ENCODE assay signal across 8 mouse cellular contexts in the genomic region with DNA sequence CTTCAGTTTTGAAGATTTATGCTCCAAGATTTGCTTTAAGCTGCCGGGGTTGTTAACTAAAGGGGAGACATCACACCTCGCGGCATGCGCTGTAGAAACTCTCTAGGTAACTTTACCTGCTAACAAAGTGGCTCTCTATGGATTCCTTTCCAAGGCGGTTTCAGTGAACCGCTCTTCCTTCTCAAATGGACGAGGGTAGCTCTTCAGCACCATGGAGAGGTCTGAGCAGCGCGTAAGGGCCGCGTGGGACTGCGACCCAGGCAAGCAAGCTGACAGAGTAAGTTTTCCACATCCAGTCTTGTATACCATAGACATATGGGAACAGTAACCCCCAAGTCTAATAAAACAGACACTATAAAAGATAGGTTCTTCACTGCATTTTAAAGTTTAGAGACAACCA. TPM values are rescaled to one million over a fixed set of nuclear protein-coding genes. Genes with fewer than 3 reads are reported as not detected.
A peak's percentile ranks its signal among the peaks of the same experiment; 100 is the strongest.
DNase-seq lines count a peak whose midpoint lies in the region; ATAC-seq and TF ChIP-seq lines count a peak whose summit lies in the region.

A gene (plus strand): TSS at position 72 of the 400 bp plus-strand sequence.

- 52% methylated on average over 12 of the region's 12 CpGs for WGBS in cerebellum, adult 2 months
- 16% methylated on average over 12 of the region's 12 CpGs for WGBS in kidney, adult 2 months
- 29% methylated on average over 12 of the region's 12 CpGs for WGBS in liver, postnatal 0 days (ENCODE audit: insufficient replicate concordance)
- 46% methylated on average over 12 of the region's 12 CpGs for WGBS in neural tube, embryonic 15.5 days

- no peak within 1 kb of the TSS for H3K4me2 ChIP-seq in liver, postnatal 0 days (ENCODE audit: low read depth, low read length)
- H3K4me2 ChIP-seq in neural tube, embryonic 15.5 days: no peak within 1 kb of the TSS

- no peak within 1 kb of the TSS for H3K27ac ChIP-seq in cerebellum, adult 2 months (ENCODE audit: insufficient read depth, low read length)
- no peak within 1 kb of the TSS for H3K27ac ChIP-seq in cortical plate, adult 2 months (ENCODE audit: insufficient read depth, low read length)
- H3K27ac ChIP-seq in kidney, adult 2 months (ENCODE audit: insufficient read depth, low read depth, low read length): no peak within 1 kb of the TSS
- no peak within 1 kb of the TSS for H3K27ac ChIP-seq in liver, postnatal 0 days (ENCODE audit: low read depth)
- H3K27ac ChIP-seq in neural tube, embryonic 15.5 days (replicated peaks): no peak within 1 kb of the TSS

- no peak for DNase-seq in cerebellum, adult 2 months
- no peak for DNase-seq in cerebellum, adult 9-11 months
- peak in 1 of 2 experiments; percentile 58 for DNase-seq in gastrocnemius, postnatal 4 days (ENCODE audit: low spot score in 2 of 2)
- DNase-seq in kidney, adult 2 months: peak; percentile 54
- DNase-seq in liver, postnatal 0 days: peak; percentile 31
- no peak for DNase-seq in right cerebral cortex, adult 18-20 months

- no peak for TF ChIP-seq EP300 in liver, postnatal 0 days (IDR thresholded peaks at IDR 0.05; ENCODE audit: low read depth)

- no peak for TF ChIP-seq POLR2A in cerebellum, adult 2 months (IDR thresholded peaks at IDR 0.05; ENCODE audit: borderline replicate concordance, insufficient read depth, low read length)
- no peak for TF ChIP-seq POLR2A in cortical plate, adult 2 months (IDR thresholded peaks at IDR 0.05; ENCODE audit: extremely low read depth, insufficient read depth, low read length)
- no peak for TF ChIP-seq POLR2A in kidney, adult 2 months (IDR thresholded peaks at IDR 0.05; ENCODE audit: low read depth, low read length)

- no peak within 1 kb of the TSS for H3K4me3 ChIP-seq in cerebellum, adult 2 months (replicated peaks; ENCODE audit: insufficient read depth, low read depth, low read length)
- H3K4me3 ChIP-seq in cortical plate, adult 2 months (ENCODE audit: insufficient read depth, low read length): 0 out of 2 replicates have a peak within 1 kb of the TSS, but pooled peaks have one; percentile 1
- H3K4me3 ChIP-seq in kidney, adult 2 months (ENCODE audit: insufficient read depth, low read depth, low read length): no peak within 1 kb of the TSS
- H3K4me3 ChIP-seq in liver, postnatal 0 days (ENCODE audit: low read depth, low read length): no peak within 1 kb of the TSS
- no peak within 1 kb of the TSS for H3K4me3 ChIP-seq in neural tube, embryonic 15.5 days (replicated peaks)

- H3K4me1 ChIP-seq in cerebellum, adult 2 months (ENCODE audit: control insufficient read depth, insufficient read depth, low read length): no peaks in the 10 kb centered on the region
- no peaks in the 10 kb centered on the region for H3K4me1 ChIP-seq in cortical plate, adult 2 months (ENCODE audit: control insufficient read depth, insufficient read depth, low read length)
- no peaks in the 10 kb centered on the region for H3K4me1 ChIP-seq in kidney, adult 2 months (ENCODE audit: control insufficient read depth, insufficient read depth, low read length)
- no peaks in the 10 kb centered on the region for H3K4me1 ChIP-seq in liver, postnatal 0 days (ENCODE audit: insufficient read depth)
- H3K4me1 ChIP-seq in neural tube, embryonic 15.5 days: no peaks in the 10 kb centered on the region

- ATAC-seq in liver, postnatal 0 days: no peak
- no peak for ATAC-seq in neural tube, embryonic 15.5 days (ENCODE audit: low FRiP score)

- no peak for TF ChIP-seq CTCF in cerebellum, adult 2 months (IDR thresholded peaks at IDR 0.05; ENCODE audit: borderline replicate concordance, insufficient read depth, low read depth, low read length)
- no peak for TF ChIP-seq CTCF in cortical plate, adult 2 months (IDR thresholded peaks at IDR 0.05; ENCODE audit: extremely low read depth, insufficient read depth, low read length)
- no peak for TF ChIP-seq CTCF in kidney, adult 2 months (conservative IDR thresholded peaks at IDR 0.05; ENCODE audit: insufficient read depth, insufficient read length, low read depth, low read length)
- no peak for TF ChIP-seq CTCF in liver, postnatal 0 days (IDR thresholded peaks at IDR 0.05; ENCODE audit: low read depth)

- H3K9me3 ChIP-seq in liver, postnatal 0 days (ENCODE audit: low read length): no peaks in the 10 kb centered on the region
- H3K9me3 ChIP-seq in neural tube, embryonic 15.5 days (replicated peaks): no peaks in the 10 kb centered on the region

- H3K36me3 ChIP-seq in kidney, adult 2 months (ENCODE audit: control insufficient read depth, insufficient read depth, low read length): no peaks in the 10 kb centered on the region
- H3K36me3 ChIP-seq in liver, postnatal 0 days (replicated peaks; ENCODE audit: insufficient read depth, low read length): no peaks in the 10 kb centered on the region
- no peaks in the 10 kb centered on the region for H3K36me3 ChIP-seq in neural tube, embryonic 15.5 days

- no peak within 1 kb of the TSS for H3K9ac ChIP-seq in liver, postnatal 0 days (replicated peaks)
- no peak within 1 kb of the TSS for H3K9ac ChIP-seq in neural tube, embryonic 15.5 days (replicated peaks)

- H3K27me3 ChIP-seq in cerebellum, adult 2 months (ENCODE audit: control insufficient read depth, insufficient read depth, low read length): no peaks in the 10 kb centered on the region; the same call in 1 of the 2 replicates
- H3K27me3 ChIP-seq in kidney, adult 2 months (replicated peaks; ENCODE audit: control insufficient read depth, insufficient read depth, low read length): no peaks in the 10 kb centered on the region; the same call in 1 of the 2 replicates
- no peaks in the 10 kb centered on the region for H3K27me3 ChIP-seq in liver, postnatal 0 days (ENCODE audit: insufficient read depth, low read length)
- H3K27me3 ChIP-seq in neural tube, embryonic 15.5 days (replicated peaks): no peaks in the 10 kb centered on the region

RNA-seq across cellular contexts. Expression of the gene that starts here (rescaled TPM):
- polyA plus RNA-seq in cerebellum, adult 2 months (2012; rRNA removed): 208 and 227 TPM in 2 replicates
- polyA plus RNA-seq in cortical plate, adult 2 months (2012; rRNA removed): 207 and 221 TPM in 2 replicates
- 10 to 100 TPM; 76.4 to 77.8 TPM for total RNA-seq in gastrocnemius, postnatal 4 days (2021)
- 10.2 and 10.6 TPM in 2 replicates for polyA plus RNA-seq in kidney, adult 2 months (2012; rRNA removed)
- polyA plus RNA-seq in liver, postnatal 0 days (2015; fragmentation: Nextera tagmentation; extraction: Ambion mirVana): 2.3 and 2.7 TPM in 2 replicates
- 135 and 164 TPM in 2 replicates for polyA plus RNA-seq in neural tube, embryonic 15.5 days (2015; fragmentation: Nextera tagmentation; extraction: Ambion mirVana)

Comparison
In these comparisons a context has a peak if more than half of its experiments do, and no peak if none do; other contexts are left out.
1. RNA of the gene that starts here (polyA plus RNA-seq): 208 to 227 TPM in cerebellum, adult 2 months, 207 to 221 TPM in cortical plate, adult 2 months and 135 to 164 TPM in neural tube, embryonic 15.5 days; 10.2 to 10.6 TPM in kidney, adult 2 months and 2.3 to 2.7 TPM in liver, postnatal 0 days; every median in the first group is over 10 times any median in the second.
2. DNase-seq: peak in kidney, adult 2 months (single experiment) and liver, postnatal 0 days (single experiment); none in cerebellum, adult 2 months (0 of 2), cerebellum, adult 9-11 months (single experiment) and right cerebral cortex, adult 18-20 months (single experiment).